Mouse (Mus musculus): ENCODE data around the gene Irgc1. TPM values are rescaled to one million over a fixed set of nuclear protein-coding genes. Genes with fewer than 3 reads are reported as not detected.
A peak's percentile ranks its signal among the peaks of the same experiment; 100 is the strongest.

The Irgc1 gene
- polyA plus RNA-seq, 1 experiment from 2014 or later: not detected

GRCm38 (mm10) chr7:24459843-24460242, 7.7 kb upstream of the Irgc1 start:
- Histone ChIP-seq H3K4me3 (ENCODE audit: control insufficient read depth in 1 of 2, insufficient read depth in 1 of 2, low read depth in 1 of 2, low read length in 2 of 2) (no peak overlapping the region), H3K36me3 (ENCODE audit: control insufficient read depth, insufficient read depth, low read length) (no peaks in the 10 kb centered on the region), H3K4me1 (ENCODE audit: control insufficient read depth in 2 of 2, insufficient read depth in 2 of 2, low read length in 2 of 2) (peaks cover 4 to 5% of the 10 kb centered on the region in 2 experiments; a peak in 3 of 4 replicates), H3K9ac (ENCODE audit: low read length) (no peak overlapping the region), H3K9me3 (ENCODE audit: control insufficient read depth, low read length) (no peaks in the 10 kb centered on the region), H3K27me3 (ENCODE audit: control insufficient read depth, insufficient read depth, low read length) (0 out of 2 replicates have a peak, but pooled peaks cover 5% of the 10 kb centered on the region), H3K4me2 (ENCODE audit: low read length) (no peak overlapping the region), H3K27ac (replicated peaks in 1 of 2; ENCODE audit: control insufficient read depth in 1 of 2, insufficient read depth in 1 of 2, low read depth in 2 of 2, low read length in 2 of 2) (no peak overlapping the region)
- WGBS: 43% methylated on average over 3 of the region's 3 CpGs
- ATAC-seq (ENCODE audit: insufficient number of reproducible peaks, insufficient read depth, low FRiP score, low read depth): no peak

- 60% methylated on average over 5 of the region's 5 CpGs for WGBS
- H3K4me1 ChIP-seq (ENCODE audit: control insufficient read depth in 2 of 2, insufficient read depth in 2 of 2, low read length in 2 of 2): peaks cover 4 to 5% of the 10 kb centered on the region in 2 experiments; a peak in 3 of 4 replicates
- ATAC-seq (ENCODE audit: insufficient number of reproducible peaks, insufficient read depth, low FRiP score, low read depth): no peak
- no peak overlapping the region for H3K9ac ChIP-seq (ENCODE audit: low read length)
- H3K4me2 ChIP-seq (ENCODE audit: low read length): no peak overlapping the region
- H3K27me3 ChIP-seq (ENCODE audit: control insufficient read depth, insufficient read depth, low read length): 0 out of 2 replicates have a peak, but pooled peaks cover 4% of the 10 kb centered on the region
- H3K4me3 ChIP-seq (ENCODE audit: control insufficient read depth in 1 of 2, insufficient read depth in 1 of 2, low read depth in 1 of 2, low read length in 2 of 2): no peak overlapping the region
- no peaks in the 10 kb centered on the region for H3K36me3 ChIP-seq (ENCODE audit: control insufficient read depth, insufficient read depth, low read length)
- no peak overlapping the region for H3K27ac ChIP-seq (replicated peaks in 1 of 2; ENCODE audit: control insufficient read depth in 1 of 2, insufficient read depth in 1 of 2, low read depth in 2 of 2, low read length in 2 of 2)
- no peaks in the 10 kb centered on the region for H3K9me3 ChIP-seq (ENCODE audit: control insufficient read depth, low read length)
These were observed 7.3 kb upstream of the Irgc1 start for GRCm38 (mm10) chr7:24459440-24459839.

- Histone ChIP-seq H3K4me2 (ENCODE audit: low read length) (no peak overlapping the region), H3K27ac (replicated peaks in 1 of 2; ENCODE audit: control insufficient read depth in 1 of 2, insufficient read depth in 1 of 2, low read depth in 2 of 2, low read length in 2 of 2) (no peak overlapping the region)
- ATAC-seq (ENCODE audit: insufficient number of reproducible peaks, insufficient read depth, low FRiP score, low read depth): no peak
These were observed 5.8 kb upstream of the Irgc1 start for GRCm38 (mm10) chr7:24457726-24458370.

GRCm38 (mm10) chr7:24455726-24456125, 3.6 kb upstream of the Irgc1 start:
- ATAC-seq (ENCODE audit: insufficient number of reproducible peaks, insufficient read depth, low FRiP score, low read depth): no peak
- 61% methylated on average over 5 of the region's 5 CpGs for WGBS
- H3K27ac ChIP-seq (replicated peaks in 1 of 2; ENCODE audit: control insufficient read depth in 1 of 2, insufficient read depth in 1 of 2, low read depth in 2 of 2, low read length in 2 of 2): no peak overlapping the region

More at GRCm38 (mm10) chr7:24457726-24458370, 5.8 kb upstream of the Irgc1 start:
- H3K36me3 ChIP-seq (ENCODE audit: control insufficient read depth, insufficient read depth, low read length): no peaks in the 10 kb centered on the region
- peaks cover 3 to 4% of the 10 kb centered on the region in 2 experiments; a peak in 2 of 4 replicates for H3K4me1 ChIP-seq (ENCODE audit: control insufficient read depth in 2 of 2, insufficient read depth in 2 of 2, low read length in 2 of 2)
- 67% methylated on average over 10 of the region's 10 CpGs for WGBS
- 0 out of 2 replicates have a peak, but pooled peaks cover 4% of the 10 kb centered on the region for H3K27me3 ChIP-seq (ENCODE audit: control insufficient read depth, insufficient read depth, low read length)
- no peak overlapping the region for H3K9ac ChIP-seq (ENCODE audit: low read length)
- H3K4me3 ChIP-seq (ENCODE audit: control insufficient read depth in 1 of 2, insufficient read depth in 1 of 2, low read depth in 1 of 2, low read length in 2 of 2): no peak overlapping the region
- no peaks in the 10 kb centered on the region for H3K9me3 ChIP-seq (ENCODE audit: control insufficient read depth, low read length)

GRCm38 (mm10) chr7:24454199-24454598, 2.1 kb upstream of the Irgc1 start:
- 64% methylated on average over 2 of the region's 2 CpGs for WGBS
- ATAC-seq (ENCODE audit: insufficient number of reproducible peaks, insufficient read depth, low FRiP score, low read depth): no peak
- no peaks in the 10 kb centered on the region for H3K4me1 ChIP-seq (ENCODE audit: control insufficient read depth in 2 of 2, insufficient read depth in 2 of 2, low read length in 2 of 2)
- H3K9me3 ChIP-seq (ENCODE audit: control insufficient read depth, low read length): no peaks in the 10 kb centered on the region
- no peak overlapping the region for H3K27ac ChIP-seq (replicated peaks in 1 of 2; ENCODE audit: control insufficient read depth in 1 of 2, insufficient read depth in 1 of 2, low read depth in 2 of 2, low read length in 2 of 2)
- no peak overlapping the region for H3K4me3 ChIP-seq (ENCODE audit: control insufficient read depth in 1 of 2, insufficient read depth in 1 of 2, low read depth in 1 of 2, low read length in 2 of 2)
- no peaks in the 10 kb centered on the region for H3K36me3 ChIP-seq (ENCODE audit: control insufficient read depth, insufficient read depth, low read length)
- H3K4me2 ChIP-seq (ENCODE audit: low read length): no peak overlapping the region
- 0 out of 2 replicates have a peak, but pooled peaks cover 4% of the 10 kb centered on the region for H3K27me3 ChIP-seq (ENCODE audit: control insufficient read depth, insufficient read depth, low read length)
- H3K9ac ChIP-seq (ENCODE audit: low read length): no peak overlapping the region

More at GRCm38 (mm10) chr7:24455726-24456125, 3.6 kb upstream of the Irgc1 start:
- H3K9me3 ChIP-seq (ENCODE audit: control insufficient read depth, low read length): no peaks in the 10 kb centered on the region
- H3K9ac ChIP-seq (ENCODE audit: low read length): no peak overlapping the region
- H3K4me1 ChIP-seq (ENCODE audit: control insufficient read depth in 2 of 2, insufficient read depth in 2 of 2, low read length in 2 of 2): no peaks in the 10 kb centered on the region
- no peak overlapping the region for H3K4me3 ChIP-seq (ENCODE audit: control insufficient read depth in 1 of 2, insufficient read depth in 1 of 2, low read depth in 1 of 2, low read length in 2 of 2)
- no peak overlapping the region for H3K4me2 ChIP-seq (ENCODE audit: low read length)
- 0 out of 2 replicates have a peak, but pooled peaks cover 4% of the 10 kb centered on the region for H3K27me3 ChIP-seq (ENCODE audit: control insufficient read depth, insufficient read depth, low read length)
- H3K36me3 ChIP-seq (ENCODE audit: control insufficient read depth, insufficient read depth, low read length): no peaks in the 10 kb centered on the region

- no peak overlapping the region for H3K9ac ChIP-seq (ENCODE audit: low read length)
- H3K4me2 ChIP-seq (ENCODE audit: low read length): no peak overlapping the region
- no peaks in the 10 kb centered on the region for H3K27me3 ChIP-seq (ENCODE audit: control insufficient read depth, insufficient read depth, low read length)
- no peaks in the 10 kb centered on the region for H3K36me3 ChIP-seq (ENCODE audit: control insufficient read depth, insufficient read depth, low read length)
- no peak for ATAC-seq (ENCODE audit: insufficient number of reproducible peaks, insufficient read depth, low FRiP score, low read depth)
- H3K27ac ChIP-seq (replicated peaks in 1 of 2; ENCODE audit: control insufficient read depth in 1 of 2, insufficient read depth in 1 of 2, low read depth in 2 of 2, low read length in 2 of 2): no peak overlapping the region
- 47% methylated on average over 9 of the region's 9 CpGs for WGBS
- no peaks in the 10 kb centered on the region for H3K9me3 ChIP-seq (ENCODE audit: control insufficient read depth, low read length)
- no peaks in the 10 kb centered on the region for H3K4me1 ChIP-seq (ENCODE audit: control insufficient read depth in 2 of 2, insufficient read depth in 2 of 2, low read length in 2 of 2)
- H3K4me3 ChIP-seq (ENCODE audit: control insufficient read depth in 1 of 2, insufficient read depth in 1 of 2, low read depth in 1 of 2, low read length in 2 of 2): no peak overlapping the region
These were observed 1.5 kb downstream of the Irgc1 start for GRCm38 (mm10) chr7:24450585-24451017.

GRCm38 (mm10) chr7:24448782-24449517, 3.1 kb downstream of the Irgc1 start:
- H3K27ac ChIP-seq (replicated peaks in 1 of 2; ENCODE audit: control insufficient read depth in 1 of 2, insufficient read depth in 1 of 2, low read depth in 2 of 2, low read length in 2 of 2): no peak overlapping the region
- WGBS: 46% methylated on average over 14 of the region's 14 CpGs
- ATAC-seq (ENCODE audit: insufficient number of reproducible peaks, insufficient read depth, low FRiP score, low read depth): peak; percentile 42; the same call in 1 of the 2 replicates

More at GRCm38 (mm10) chr7:24448782-24449517, 3.1 kb downstream of the Irgc1 start:
- no peaks in the 10 kb centered on the region for H3K36me3 ChIP-seq (ENCODE audit: control insufficient read depth, insufficient read depth, low read length)
- no peak overlapping the region for H3K4me3 ChIP-seq (ENCODE audit: control insufficient read depth in 1 of 2, insufficient read depth in 1 of 2, low read depth in 1 of 2, low read length in 2 of 2)
- no peaks in the 10 kb centered on the region for H3K4me1 ChIP-seq (ENCODE audit: control insufficient read depth in 2 of 2, insufficient read depth in 2 of 2, low read length in 2 of 2)
- H3K4me2 ChIP-seq (ENCODE audit: low read length): no peak overlapping the region
- no peaks in the 10 kb centered on the region for H3K9me3 ChIP-seq (ENCODE audit: control insufficient read depth, low read length)
- no peak overlapping the region for H3K9ac ChIP-seq (ENCODE audit: low read length)
- H3K27me3 ChIP-seq (ENCODE audit: control insufficient read depth, insufficient read depth, low read length): no peaks in the 10 kb centered on the region
